8 mouse cellular contexts compared by ENCODE assay signal in genomic region chr2:30062249-30063093, GRCm38 (mm10). TPM values are rescaled to one million over a fixed set of nuclear protein-coding genes. Genes with fewer than 3 reads are reported as not detected.
A peak's percentile ranks its signal among the peaks of the same experiment; 100 is the strongest.
DNase-seq lines count a peak whose midpoint lies in the region.

No protein-coding gene starts in this region.

- peak; percentile 78 for DNase-seq in Muller cell, postnatal 12 days (ENCODE audit: inconsistent ontology term)
- peak; percentile 73 for DNase-seq in c-Kit-positive CD71-positive TER-119-negative erythroid progenitor cells, embryonic 14.5 days (ENCODE audit: low read depth)
- peak; percentile 46 for DNase-seq in fibroblast of lung, adult 2 months (ENCODE audit: low read depth)
- peak; percentile 72 to 73 for DNase-seq in heart, postnatal 10 days
- peak; percentile 70 to 87 for DNase-seq in kidney, postnatal 25 days
- DNase-seq in lung, postnatal 25 days (ENCODE audit: low spot score) = peak; percentile 64
- DNase-seq in retina, embryonic 14.5 days (ENCODE audit: low spot score) = peak; percentile 73
- peak; percentile 55 for DNase-seq in urinary bladder, postnatal 25 days (ENCODE audit: low spot score)

- intact Hi-C loops in heart, postnatal 10 days (cut with DNase I) = loop anchor here (2.0 kb wide), 1 partner anchor 14 kb away; the partner anchor contains the start of gene Wdr34

RNA-seq across cellular contexts. Expression of gene Set, which starts 5.3 kb away (rescaled TPM):
- 100 to 1,000 TPM; 131 to 149 TPM for total RNA-seq in heart, postnatal 10 days (2021)

RNA-seq across cellular contexts. Expression of gene Wdr34, which starts 13.8 kb away (rescaled TPM):
- total RNA-seq in heart, postnatal 10 days (2021) = 10 to 100 TPM in 1 of 2 experiments, 1 to 10 TPM in 1; 9.1 to 11.6 TPM

RNA-seq across cellular contexts. Expression of gene Pkn3, which starts 15.0 kb away (rescaled TPM):
- total RNA-seq in heart, postnatal 10 days (2021) = 10 to 100 TPM; 11.4 to 12.9 TPM

RNA-seq across cellular contexts. Expression of gene Zdhhc12, which starts 31.0 kb away (rescaled TPM):
- total RNA-seq in heart, postnatal 10 days (2021) = 1 to 10 TPM; 7.5 to 7.8 TPM

Comparison
In these comparisons a context has a peak if more than half of its experiments do, and no peak if none do; other contexts are left out.
1. Peak in every context shown above with its lines: DNase-seq.